Comparison of ENCODE assay signal across 26 mouse cellular contexts in the genomic region with DNA sequence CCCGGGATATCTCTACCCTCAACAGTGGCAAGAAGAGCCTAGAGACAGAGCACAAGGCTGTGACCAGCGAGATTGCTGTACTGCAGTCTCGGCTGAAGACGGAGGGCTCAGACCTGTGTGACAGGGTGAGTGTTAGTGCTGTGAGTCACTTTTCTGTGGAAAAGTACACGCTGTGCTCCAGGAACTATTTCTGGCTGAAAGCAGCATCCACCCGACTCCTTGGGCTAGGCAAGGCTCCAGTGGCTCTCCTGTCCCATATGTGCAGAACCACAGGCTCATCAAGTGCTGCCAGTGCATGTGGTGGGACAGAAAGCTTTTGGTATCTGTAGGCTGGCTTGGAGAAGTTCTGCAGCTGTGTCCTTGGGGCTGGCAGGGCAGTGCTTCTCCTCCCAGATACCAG. TPM values are rescaled to one million over a fixed set of nuclear protein-coding genes. Genes with fewer than 3 reads are reported as not detected.
A peak's percentile ranks its signal among the peaks of the same experiment; 100 is the strongest.
DNase-seq lines count a peak whose midpoint lies in the region; TF ChIP-seq lines count a peak whose summit lies in the region.
"Had no signal": no experiment of that assay in that cellular context is flagged by ENCODE, and none has a peak within 500 bp of the region (broad histone marks: within the 10 kb centered on the region; RNA-seq: fewer than 3 reads in every experiment).

No protein-coding gene starts in this region.

- peaks cover 20% of the 10 kb centered on the region for H3K4me1 ChIP-seq in olfactory bulb, adult 2 months (ENCODE audit: control insufficient read depth, insufficient read depth, low read length)

- H3K4me3 ChIP-seq in left cerebral cortex, adult 2 months: no peak overlapping the region
- no peak overlapping the region for H3K4me3 ChIP-seq in olfactory bulb, adult 2 months (ENCODE audit: insufficient read depth, low read depth, low read length)
- H3K4me3 ChIP-seq: forebrain, embryonic 13.5 days; heart, embryonic 13.5 days; limb, embryonic 10.5 days; limb, embryonic 15.5 days; liver, embryonic 13.5 days; midbrain, embryonic 15.5 days; neural tube, embryonic 15.5 days had no signal

- TF ChIP-seq POLR2A in olfactory bulb, adult 2 months (IDR thresholded peaks at IDR 0.05; ENCODE audit: insufficient read depth, low read depth, low read length): no peak

- H3K27ac ChIP-seq in left cerebral cortex, adult 2 months: peak overlapping the region; percentile 50; the same call in 1 of the 2 replicates
- peak overlapping the region; percentile 71 for H3K27ac ChIP-seq in olfactory bulb, adult 2 months (ENCODE audit: insufficient read depth, low read depth, low read length)
- H3K27ac ChIP-seq: forebrain, embryonic 13.5 days; heart, embryonic 13.5 days; hindbrain, embryonic 14.5 days; limb, embryonic 10.5 days; limb, embryonic 15.5 days; liver, embryonic 13.5 days; macrophage; midbrain, embryonic 15.5 days; neural tube, embryonic 15.5 days had no signal

- TF ChIP-seq CTCF in left cerebral cortex, adult 2 months (IDR thresholded peaks at IDR 0.05): no peak
- no peak for TF ChIP-seq CTCF in olfactory bulb, adult 2 months (IDR thresholded peaks at IDR 0.05; ENCODE audit: insufficient read depth, low read depth, low read length)

- intact Hi-C loops in left cerebral cortex, adult 2 months (cut with DNase I): loop anchor here (5.0 kb wide), 1 partner anchor 195 kb away; no protein-coding TSS in a partner anchor
- intact Hi-C loops in left cerebral cortex, postnatal 4 days (cut with DNase I): no loop called here

- peak; percentile 60 for DNase-seq in gastrocnemius, adult 18-20 months (ENCODE audit: low spot score)
- DNase-seq in gastrocnemius, postnatal 10 days: no peak
- DNase-seq in left cerebral cortex, adult 2 months (ENCODE audit: extremely low spot score in 1 of 2, low spot score in 2 of 2): peak in 1 of 2 experiments; percentile 25
- no peak for DNase-seq in left cerebral cortex, postnatal 4 days
- DNase-seq in brain, adult 2 months (ENCODE audit: low read depth, low spot score): peak; percentile 84
- DNase-seq in adrenal gland, adult 8-10 months: no peak
- DNase-seq: adrenal gland, adult 2 months; cerebellum, adult 8-10 months; cerebellum, postnatal 25 days; heart, postnatal 10 days; kidney, adult 11 months; kidney, postnatal 14 days; layer of hippocampus, postnatal 36 days; liver, embryonic 13.5 days; lung, adult 18-20 months; right cerebral cortex, postnatal 4 days; thymus, postnatal 14 days had no signal

- WGBS in olfactory bulb, adult 2 months: 62% methylated on average over 6 of the region's 6 CpGs

RNA-seq across cellular contexts. Expression of a gene that starts 17.8 kb away (rescaled TPM):
- total RNA-seq in gastrocnemius, adult 18-20 months (2021): 10 to 100 TPM; 79.2 to 85.8 TPM
- 10 to 100 TPM; 77.3 to 95.7 TPM for total RNA-seq in gastrocnemius, postnatal 10 days (2021)
- total RNA-seq in left cerebral cortex, adult 2 months (2021): 100 to 1,000 TPM; 172 to 184 TPM
- 100 to 1,000 TPM; 186 to 197 TPM for total RNA-seq in left cerebral cortex, postnatal 4 days (2021)
- polyA plus RNA-seq in olfactory bulb, adult 2 months (2012; ENCODE audit: insufficient read depth, insufficient read length, low replicate concordance, missing spikeins): not detected in 2 replicates
- 100 to 1,000 TPM; 275 to 361 (median 317) TPM for total RNA-seq in adrenal gland, adult 8-10 months (2022)

RNA-seq across cellular contexts. Expression of a gene that starts 57.0 kb away (rescaled TPM):
- 100 to 1,000 TPM; 263 to 266 TPM for total RNA-seq in gastrocnemius, adult 18-20 months (2021)
- total RNA-seq in gastrocnemius, postnatal 10 days (2021): 100 to 1,000 TPM; 186 to 187 TPM
- 100 to 1,000 TPM; 314 to 317 TPM for total RNA-seq in left cerebral cortex, adult 2 months (2021)
- total RNA-seq in left cerebral cortex, postnatal 4 days (2021): 100 to 1,000 TPM; 278 to 279 TPM
- 304 TPM in 1 of 2 replicates, not detected in the other for polyA plus RNA-seq in olfactory bulb, adult 2 months (2012; ENCODE audit: insufficient read depth, insufficient read length, low replicate concordance, missing spikeins)
- 100 to 1,000 TPM; 310 to 390 (median 354) TPM for total RNA-seq in adrenal gland, adult 8-10 months (2022)

Comparison
In these comparisons a context has a peak if more than half of its experiments do, and no peak if none do; other contexts are left out.
1. DNase-seq: peak in gastrocnemius, adult 18-20 months (single experiment) and brain, adult 2 months (single experiment); none in gastrocnemius, postnatal 10 days (single experiment), left cerebral cortex, postnatal 4 days (single experiment) and adrenal gland, adult 8-10 months (single experiment).